Mouse (Mus musculus): ENCODE results near the gene Prrc2b. TPM values are rescaled to one million over a fixed set of nuclear protein-coding genes. Genes with fewer than 3 reads are reported as not detected.
A peak's percentile ranks its signal among the peaks of the same experiment; 100 is the strongest.

Gene Prrc2b
- total RNA-seq, 2 experiments from 2014 or later: 148 to 158 TPM

DNA sequence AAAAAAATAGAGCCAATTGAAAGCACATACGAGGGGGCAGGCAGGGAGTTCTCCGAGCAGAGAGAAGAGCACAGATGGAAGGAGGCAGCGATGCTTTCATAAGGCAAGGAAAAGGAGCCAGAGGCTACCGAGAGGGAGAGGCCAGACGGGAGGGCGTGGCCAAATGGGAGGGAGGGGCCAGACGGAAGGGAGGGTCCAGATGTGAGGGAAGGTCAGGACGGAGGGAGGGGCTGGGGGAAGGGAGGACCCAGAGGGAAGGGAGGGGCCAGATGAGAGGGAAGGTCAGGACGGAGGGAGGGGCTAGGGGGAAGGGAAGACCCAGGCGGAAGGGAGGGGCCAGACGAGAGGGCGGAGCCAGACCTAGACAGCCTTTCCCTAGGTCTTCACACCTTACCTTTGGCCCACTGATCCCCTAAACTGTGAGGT, 18.3 kb upstream of the Prrc2b start:
- DNase-seq (ENCODE audit: low spot score in 2 of 2): peak in 1 of 2 experiments; percentile 43

- DNase-seq (ENCODE audit: low spot score in 2 of 2): peak; percentile 50 to 74
Measured at GRCm38 (mm10) chr2:32134039-32134438, 16.8 kb upstream of the Prrc2b start.

- DNase-seq (ENCODE audit: low spot score in 2 of 2): peak; percentile 87 to 96
Measured at GRCm38 (mm10) chr2:32137667-32138266, 13.1 kb upstream of the Prrc2b start.

- no peak for DNase-seq (ENCODE audit: low spot score in 2 of 2)
Measured at GRCm38 (mm10) chr2:32139377-32139776, 11.5 kb upstream of the Prrc2b start.

- no peak for DNase-seq (ENCODE audit: low spot score in 2 of 2)
Measured at GRCm38 (mm10) chr2:32140498-32140934, 10.4 kb upstream of the Prrc2b start.

- no peak for DNase-seq (ENCODE audit: low spot score in 2 of 2)
Measured at GRCm38 (mm10) chr2:32141602-32142001, 9.3 kb upstream of the Prrc2b start.

- DNase-seq (ENCODE audit: low spot score in 2 of 2): no peak
Measured at GRCm38 (mm10) chr2:32142368-32142767, 8.5 kb upstream of the Prrc2b start.

- DNase-seq (ENCODE audit: low spot score in 2 of 2): no peak
Measured at GRCm38 (mm10) chr2:32144633-32145032, 6.2 kb upstream of the Prrc2b start.

DNA sequence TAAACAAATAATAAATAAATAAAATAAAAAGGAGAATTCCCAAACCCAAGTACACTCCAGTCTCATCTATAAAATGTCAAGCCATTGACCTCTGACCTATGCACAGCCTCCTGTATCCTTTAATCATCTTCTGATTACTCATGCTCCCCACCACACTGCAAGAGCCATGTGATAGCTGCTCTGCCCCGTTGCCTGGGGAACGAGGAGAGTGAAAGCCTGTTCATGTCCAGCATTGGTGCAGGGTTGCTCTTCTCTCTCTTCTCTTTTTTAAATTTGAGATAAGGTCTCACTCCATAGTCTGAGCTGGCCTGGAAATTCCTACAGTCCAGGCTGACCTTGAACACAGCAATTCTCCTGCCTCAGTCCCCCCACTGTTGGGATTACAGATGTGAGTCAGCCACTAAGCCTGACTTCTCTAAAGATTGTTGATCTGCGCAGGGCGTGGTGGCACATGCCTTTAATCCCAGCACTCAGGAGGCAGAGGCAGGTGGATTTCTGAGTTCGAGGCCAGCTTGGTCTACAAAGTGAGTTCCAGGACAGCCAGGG, 4.2 kb upstream of the Prrc2b start:
- no peak for DNase-seq (ENCODE audit: low spot score in 2 of 2)

- DNase-seq (ENCODE audit: low spot score in 2 of 2): no peak
Measured at GRCm38 (mm10) chr2:32150135-32150534, 747 bp upstream of the Prrc2b start.

DNA sequence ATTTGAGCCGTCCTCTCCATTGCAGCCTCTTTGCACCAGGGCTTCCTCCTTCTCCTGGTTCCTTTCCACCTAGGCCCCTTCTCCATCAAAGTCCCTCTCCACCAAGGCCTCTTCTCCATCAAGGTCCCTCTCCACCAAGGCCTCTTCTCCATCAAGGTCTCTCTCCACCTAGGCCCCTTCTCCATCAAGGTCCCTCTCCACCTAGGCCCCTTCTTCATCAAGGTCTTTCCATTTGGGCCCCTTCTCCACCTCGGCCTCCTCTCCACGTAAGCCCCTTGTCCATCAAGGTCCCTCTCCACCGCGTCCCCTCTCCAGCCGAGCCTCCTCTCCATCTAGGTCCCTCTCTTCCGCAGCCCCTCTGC, 339 bp upstream of the Prrc2b start:
- DNase-seq (ENCODE audit: low spot score in 2 of 2): no peak

DNA sequence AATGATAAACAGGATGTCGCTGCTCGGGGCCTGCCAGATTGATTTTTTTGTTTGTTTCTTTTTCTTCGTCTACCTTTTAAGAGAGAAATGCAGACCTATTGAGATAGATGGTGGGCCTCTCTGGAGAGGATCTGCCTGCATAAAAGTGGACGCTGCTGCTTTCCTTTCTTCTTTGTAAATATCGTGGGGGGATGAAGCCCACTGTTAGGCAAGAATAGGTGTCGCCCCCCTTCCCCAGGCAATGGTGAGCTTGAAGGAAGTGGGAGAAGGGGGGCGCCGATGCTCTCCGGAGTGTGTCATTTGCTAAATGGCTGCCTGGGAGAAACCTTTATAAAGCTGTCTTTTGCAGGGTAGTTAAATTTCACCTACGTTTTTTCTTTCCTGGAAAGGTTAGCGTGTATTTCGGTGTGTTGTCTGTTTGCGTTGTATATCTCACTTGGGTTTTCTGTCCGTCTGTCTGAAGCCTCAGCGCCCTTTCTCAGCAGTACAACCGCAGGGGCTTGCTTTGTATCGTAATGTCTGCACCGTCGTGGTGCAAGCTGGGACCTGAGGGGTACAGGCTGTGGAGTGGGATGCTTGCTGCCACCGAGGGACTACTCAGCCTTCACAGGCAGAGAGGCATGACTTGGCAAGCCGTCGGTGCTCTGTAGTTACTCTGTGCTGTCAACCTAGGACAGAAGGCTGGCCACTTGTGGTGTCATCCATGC, 931 bp downstream of the Prrc2b start:
- DNase-seq (ENCODE audit: low spot score in 2 of 2): no peak

GRCm38 (mm10) chr2:32152367-32153034, 1.6 kb downstream of the Prrc2b start:
- DNase-seq (ENCODE audit: low spot score in 2 of 2): no peak

GRCm38 (mm10) chr2:32153041-32153790, 2.3 kb downstream of the Prrc2b start:
- no peak for DNase-seq (ENCODE audit: low spot score in 2 of 2)

GRCm38 (mm10) chr2:32153791-32154119, 2.9 kb downstream of the Prrc2b start:
- no peak for DNase-seq (ENCODE audit: low spot score in 2 of 2)

GRCm38 (mm10) chr2:32154334-32154997, 3.6 kb downstream of the Prrc2b start:
- DNase-seq (ENCODE audit: low spot score in 2 of 2): no peak

DNA sequence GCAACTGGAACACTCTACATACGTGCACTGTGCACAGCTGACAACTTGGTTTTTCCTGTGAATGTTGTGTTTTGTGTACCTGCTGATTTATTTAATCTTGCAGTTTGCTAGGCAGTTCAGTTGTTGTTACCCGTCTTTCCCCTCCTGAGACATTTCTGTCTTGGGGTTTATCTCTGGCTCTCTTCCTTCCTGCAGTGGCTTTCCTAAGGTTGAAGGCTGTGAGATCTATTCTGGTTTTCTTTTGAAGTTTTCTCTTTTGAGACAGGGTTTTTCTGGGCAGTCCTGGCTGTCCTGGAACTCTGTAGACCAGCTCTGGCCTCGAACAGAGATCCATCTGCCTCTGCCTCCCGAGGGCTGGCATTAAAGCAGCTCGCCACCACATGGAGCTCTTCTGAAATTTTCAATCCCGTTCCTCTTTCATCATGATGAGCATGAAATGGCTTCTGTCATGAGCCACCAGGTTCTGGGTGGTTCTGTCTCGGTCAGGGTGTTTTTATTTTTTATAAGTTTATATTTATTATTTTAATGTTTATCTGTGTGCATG, 4.2 kb downstream of the Prrc2b start:
- no peak for DNase-seq (ENCODE audit: low spot score in 2 of 2)

DNA sequence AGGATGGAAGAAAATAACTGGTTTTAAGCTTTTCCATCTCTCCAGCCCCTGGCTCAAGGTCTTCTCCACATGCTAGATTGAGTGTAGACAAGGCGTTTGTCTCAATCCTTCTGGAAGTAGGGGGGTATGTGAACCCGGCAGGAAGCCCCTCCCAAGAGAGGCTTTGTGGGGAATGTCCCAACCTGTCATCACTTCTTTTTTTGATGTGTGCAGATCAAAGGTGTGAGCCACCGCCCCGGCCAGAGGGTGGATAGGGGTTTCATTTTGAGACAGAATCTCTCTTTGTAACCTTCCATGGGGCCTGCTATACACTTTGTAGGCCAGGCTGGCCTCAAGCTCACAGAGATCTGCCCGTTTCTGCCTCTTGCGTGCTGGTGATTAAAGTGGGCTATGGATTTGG, 4.7 kb downstream of the Prrc2b start:
- DNase-seq (ENCODE audit: low spot score in 2 of 2): no peak

DNA sequence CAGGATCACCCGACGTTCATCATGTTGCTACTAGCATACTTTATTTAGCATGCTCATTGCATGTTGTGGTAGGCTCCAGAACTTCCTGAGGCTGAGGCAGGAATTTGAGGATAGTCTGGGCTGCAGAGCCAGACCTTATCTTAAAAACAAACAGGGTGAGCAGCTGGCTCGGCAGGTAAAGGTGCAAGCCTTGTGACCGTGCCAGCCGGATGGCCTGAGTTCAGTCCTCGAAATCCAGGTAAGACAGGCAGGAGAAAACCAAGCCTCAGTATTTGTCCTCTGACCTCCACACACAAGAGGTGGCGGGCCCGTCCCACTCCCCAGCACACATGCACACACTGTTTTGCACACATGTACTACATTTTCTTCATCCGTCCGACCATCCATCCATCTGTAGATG, 5.8 kb downstream of the Prrc2b start:
- no peak for DNase-seq (ENCODE audit: low spot score in 2 of 2)

- no peak for DNase-seq (ENCODE audit: low spot score in 2 of 2)
Measured at GRCm38 (mm10) chr2:32157328-32157727, 6.4 kb downstream of the Prrc2b start.
